Mouse (Mus musculus) testis, adult 2 months (tissue): ENCODE results near the gene Slc5a4b. TPM values are rescaled to one million over a fixed set of nuclear protein-coding genes. Genes with fewer than 3 reads are reported as not detected.

ENCODE experiments used
- H3K27ac ChIP-seq: fragments of 200-500 bp; 2 replicates; pipeline ENCODE4 v1.5.1; 2012; ENCODE audit warnings: low read depth, low read length; ENCODE audit not compliant: control insufficient read depth, insufficient read depth
- H3K27me3 ChIP-seq: fragments of 200-500 bp; 2 replicates; pipeline ENCODE4 v1.6.1; 2012; ENCODE audit warnings: mild to moderate bottlenecking, low read length, moderate library complexity; ENCODE audit not compliant: control insufficient read depth, insufficient read depth
- H3K36me3 ChIP-seq: fragments of 200-500 bp; 2 replicates; pipeline ENCODE4 v1.6.1; 2012; ENCODE audit warnings: mild to moderate bottlenecking, low read length; ENCODE audit not compliant: control insufficient read depth, insufficient read depth
- H3K4me1 ChIP-seq: fragments of 200-500 bp; 2 replicates; pipeline ENCODE4 v1.6.1; 2012; ENCODE audit warnings: low read length; ENCODE audit not compliant: control insufficient read depth, insufficient read depth
- H3K4me3 ChIP-seq: fragments of 200-500 bp; 2 replicates; pipeline ENCODE4 v1.5.1; 2012; ENCODE audit warnings: low read depth, mild to moderate bottlenecking, low read length, moderate library complexity, mixed read lengths; ENCODE audit not compliant: control insufficient read depth
- CTCF ChIP-seq: fragments of 200-500 bp; IDR thresholded peaks from 2 replicates; pipeline ENCODE4 v1.5.1; 2012; ENCODE audit warnings: low read depth, mild to moderate bottlenecking, inconsistent platforms, low read length, moderate library complexity; ENCODE audit not compliant: control insufficient read depth, insufficient read depth, insufficient replicate concordance
- POLR2A ChIP-seq: fragments of 200-500 bp; IDR thresholded peaks from 2 replicates; pipeline ENCODE4 v1.6.1; 2012; ENCODE audit warnings: low read depth, mild to moderate bottlenecking, inconsistent platforms, low read length, moderate library complexity; ENCODE audit not compliant: control insufficient read depth
- polyA plus RNA-seq: library from polyadenylated mRNA; depleted of rRNA; stranded (reverse); fragments of >200 nt; gene quantifications from 2 replicates; pipeline ENCODE4 v1.2.3, GENCODE M21; 2012

Slc5a4b gene
- polyA plus RNA-seq, 1 experiment: 5.5 TPM

DNA sequence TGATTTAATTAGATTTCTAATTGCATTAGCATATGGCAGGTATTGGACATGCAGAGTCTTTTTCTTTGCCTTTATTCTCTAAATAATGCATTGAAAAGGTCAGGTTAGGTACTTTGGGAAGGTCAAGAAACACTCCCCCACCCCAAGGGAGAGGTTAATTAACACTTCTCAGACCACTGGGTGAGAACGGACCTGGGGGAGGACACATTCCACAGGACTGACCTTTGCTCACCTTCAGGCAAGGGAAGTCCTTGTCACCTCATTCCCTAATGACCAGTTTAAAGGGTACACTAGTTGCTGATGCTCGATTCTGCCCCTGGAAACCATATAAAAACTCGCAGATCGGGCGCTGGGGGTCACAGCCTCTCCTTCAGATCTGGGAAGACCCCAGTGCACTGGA, 81.5 kb downstream of the Slc5a4b start:
- Histone ChIP-seq H3K4me1 (peaks cover 5% of the 10 kb centered on the region), H3K36me3 (no peaks in the 10 kb centered on the region), H3K27me3 (no peaks in the 10 kb centered on the region), H3K4me3 (no peak overlapping the region), H3K27ac (no peak overlapping the region)
- TF ChIP-seq POLR2A: no peak
- TF ChIP-seq CTCF: no peak

DNA sequence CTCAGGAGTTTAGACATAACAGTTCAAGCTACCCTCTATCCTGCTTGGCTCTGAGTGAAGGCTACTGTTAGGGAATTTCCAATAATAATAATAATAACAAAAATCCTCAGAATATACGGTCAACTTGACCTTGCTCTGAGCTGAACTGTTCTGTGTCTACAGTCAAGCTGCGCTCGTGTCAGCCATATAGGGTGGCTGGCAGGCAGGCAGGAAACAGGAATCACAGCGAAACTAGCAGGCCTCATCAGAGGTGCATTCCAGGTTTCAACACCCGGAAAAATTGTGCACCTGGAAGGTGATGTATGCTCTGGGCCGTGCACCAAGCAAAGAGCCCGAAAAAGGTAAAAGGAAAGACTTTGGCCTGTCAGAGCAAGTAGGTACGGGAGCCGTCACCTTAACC, 82.4 kb downstream of the Slc5a4b start:
- Histone ChIP-seq H3K4me1 (peaks cover 5% of the 10 kb centered on the region), H3K36me3 (no peaks in the 10 kb centered on the region), H3K4me3 (no peak overlapping the region), H3K27ac (no peak overlapping the region), H3K27me3 (no peaks in the 10 kb centered on the region)
- TF ChIP-seq CTCF (no peak), POLR2A (no peak)

DNA sequence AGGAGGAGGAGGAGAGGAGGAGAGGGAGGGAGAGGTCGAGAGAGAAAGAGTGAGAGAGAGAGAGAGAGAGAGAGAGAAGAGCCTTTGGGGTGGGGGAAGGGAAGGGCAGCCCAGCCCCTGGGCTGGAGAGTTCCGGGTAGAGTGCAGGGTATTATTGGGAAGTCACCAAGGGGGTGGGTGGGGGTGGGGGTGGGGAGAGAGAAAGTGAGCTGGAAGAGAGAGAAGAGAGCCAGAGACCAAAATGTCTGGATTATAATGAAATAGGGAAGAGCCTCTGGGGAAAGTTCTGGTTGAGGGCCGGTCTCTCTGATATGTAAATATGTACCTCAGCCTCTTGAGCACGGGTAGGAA, 82.8 kb downstream of the Slc5a4b start:
- peaks cover 3% of the 10 kb centered on the region for H3K4me1 ChIP-seq
- no peaks in the 10 kb centered on the region for H3K27me3 ChIP-seq
- no peak overlapping the region for H3K4me3 ChIP-seq
- no peaks in the 10 kb centered on the region for H3K36me3 ChIP-seq
- H3K27ac ChIP-seq: no peak overlapping the region
- TF ChIP-seq POLR2A (no peak), CTCF (no peak)

- H3K4me3 ChIP-seq: no peak overlapping the region
- no peak for TF ChIP-seq CTCF
- TF ChIP-seq POLR2A: no peak
- peak overlapping the region; percentile 33; the same call in 1 of the 2 replicates for H3K27ac ChIP-seq
Observed at GRCm38 (mm10) chr10:76027127-76028015, 83.4 kb downstream of the Slc5a4b start.

GRCm38 (mm10) chr10:76025470-76026190, 85.1 kb downstream of the Slc5a4b start:
- H3K4me3 ChIP-seq: no peak overlapping the region
- peaks cover 2% of the 10 kb centered on the region for H3K4me1 ChIP-seq
- TF ChIP-seq CTCF (no peak), POLR2A (no peak)
- H3K27me3 ChIP-seq: no peaks in the 10 kb centered on the region
- no peaks in the 10 kb centered on the region for H3K36me3 ChIP-seq
- no peak overlapping the region for H3K27ac ChIP-seq

More at GRCm38 (mm10) chr10:76027127-76028015, 83.4 kb downstream of the Slc5a4b start:
- H3K27me3 ChIP-seq: no peaks in the 10 kb centered on the region
- peaks cover 2% of the 10 kb centered on the region for H3K4me1 ChIP-seq
- no peaks in the 10 kb centered on the region for H3K36me3 ChIP-seq

DNA sequence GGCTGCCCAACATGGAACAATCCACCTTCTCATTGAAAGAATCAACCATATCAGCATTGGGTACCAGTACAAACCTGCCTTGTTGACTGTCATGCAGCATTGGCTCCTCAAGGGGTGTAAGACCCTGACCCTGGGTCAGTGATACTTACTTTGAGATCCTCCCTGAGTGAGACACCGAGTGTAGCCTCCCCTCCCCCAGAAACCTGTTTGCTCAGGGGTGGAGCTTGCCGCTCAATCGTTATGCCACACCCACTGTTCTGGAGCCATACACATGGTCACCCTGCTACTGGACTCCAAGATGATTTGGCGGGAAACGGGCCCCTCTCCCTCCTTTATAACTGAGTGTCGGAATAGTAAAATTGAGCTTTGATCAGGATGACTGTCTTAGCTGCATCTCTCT, 86.8 kb downstream of the Slc5a4b start:
- Histone ChIP-seq H3K4me3 (no peak overlapping the region), H3K4me1 (peaks cover 2% of the 10 kb centered on the region), H3K27ac (no peak overlapping the region), H3K27me3 (no peaks in the 10 kb centered on the region), H3K36me3 (no peaks in the 10 kb centered on the region)
- TF ChIP-seq CTCF (no peak), POLR2A (no peak)

- no peaks in the 10 kb centered on the region for H3K27me3 ChIP-seq
- no peak for TF ChIP-seq CTCF
- TF ChIP-seq POLR2A: no peak
- no peak overlapping the region for H3K27ac ChIP-seq
- no peaks in the 10 kb centered on the region for H3K36me3 ChIP-seq
- no peak overlapping the region for H3K4me3 ChIP-seq
- no peaks in the 10 kb centered on the region for H3K4me1 ChIP-seq
Observed at GRCm38 (mm10) chr10:76021728-76022127, 89.0 kb downstream of the Slc5a4b start.
